Mouse (Mus musculus) induced T-regulatory cell, adult 2 months (primary cell): ENCODE data around the gene Btbd1.
"Not testable (repeated sequence)": the region's sequence is repeated elsewhere in the genome, so short reads cannot be mapped to it uniquely, and the experiment has no call there.

ENCODE experiments used
- DNase-seq: peaks from one replicate; pipeline ENCODE4 v3.0.0-alpha.2; 2012; ENCODE audit warnings: low read depth

Btbd1 gene

GRCm38 (mm10) chr7:81849633-81850032 lies 20.4 kb upstream of the Btbd1 start:
- DNase-seq: no peak

- DNase-seq: no peak
Measured at GRCm38 (mm10) chr7:81849214-81849613, 20.0 kb upstream of the Btbd1 start.

GRCm38 (mm10) chr7:81847777-81848176 lies 18.5 kb upstream of the Btbd1 start:
- no peak for DNase-seq

GRCm38 (mm10) chr7:81847010-81847409 lies 17.8 kb upstream of the Btbd1 start:
- DNase-seq: no peak

GRCm38 (mm10) chr7:81846008-81846407 lies 16.8 kb upstream of the Btbd1 start:
- no peak for DNase-seq

- DNase-seq: no peak
Measured at GRCm38 (mm10) chr7:81845313-81845712, 16.1 kb upstream of the Btbd1 start.

- no peak for DNase-seq
Measured at GRCm38 (mm10) chr7:81844801-81845200, 15.6 kb upstream of the Btbd1 start.

- no peak for DNase-seq
Measured at GRCm38 (mm10) chr7:81843903-81844302, 14.7 kb upstream of the Btbd1 start.

GRCm38 (mm10) chr7:81842998-81843397 lies 13.8 kb upstream of the Btbd1 start:
- DNase-seq: no peak

- DNase-seq: no peak
Measured at GRCm38 (mm10) chr7:81842141-81842540, 12.9 kb upstream of the Btbd1 start.

GRCm38 (mm10) chr7:81841439-81841838 lies 12.2 kb upstream of the Btbd1 start:
- no peak for DNase-seq

GRCm38 (mm10) chr7:81840661-81841181 lies 11.5 kb upstream of the Btbd1 start:
- DNase-seq: no peak

GRCm38 (mm10) chr7:81839746-81840145 lies 10.5 kb upstream of the Btbd1 start:
- DNase-seq: no peak

- DNase-seq: not testable (repeated sequence)
Measured at GRCm38 (mm10) chr7:81837771-81838170, 8.5 kb upstream of the Btbd1 start.

- DNase-seq: no peak
Measured at GRCm38 (mm10) chr7:81835430-81835829, 6.2 kb upstream of the Btbd1 start.

GRCm38 (mm10) chr7:81834847-81835246 lies 5.6 kb upstream of the Btbd1 start:
- peak; percentile 33 for DNase-seq

GRCm38 (mm10) chr7:81828681-81829378 lies 401 bp downstream of the Btbd1 start:
- peak; percentile 61 for DNase-seq

- DNase-seq: peak; percentile 77
Measured at GRCm38 (mm10) chr7:81827806-81828667, 1.2 kb downstream of the Btbd1 start.

- no peak for DNase-seq
Measured at GRCm38 (mm10) chr7:81825381-81825780, 3.9 kb downstream of the Btbd1 start.

- no peak for DNase-seq
Measured at GRCm38 (mm10) chr7:81824906-81825305, 4.3 kb downstream of the Btbd1 start.

- DNase-seq: no peak
Measured at GRCm38 (mm10) chr7:81806067-81806466, 23.2 kb downstream of the Btbd1 start.

- peak; percentile 95 for DNase-seq
Measured at GRCm38 (mm10) chr7:81789095-81789757, 40.0 kb downstream of the Btbd1 start, which contains the start of gene 3110040N11Rik. Gene 3110040N11Rik (minus strand): TSS chr7:81789478.
